Mouse (Mus musculus) brain, embryonic 14.5 days (tissue): ENCODE results near the gene Epb41. TPM values are rescaled to one million over a fixed set of nuclear protein-coding genes. Genes with fewer than 3 reads are reported as not detected.

Source experiments
- DNase-seq: peaks from one replicate; pipeline ENCODE4 v3.0.0-alpha.2; 2011; ENCODE audit warnings: low read depth
- CTCF ChIP-seq: fragments of 200-500 bp; IDR thresholded peaks from 2 replicates; pipeline ENCODE4 v1.5.1; 2012; ENCODE audit warnings: inconsistent platforms, mild to moderate bottlenecking, moderate library complexity, borderline replicate concordance; ENCODE audit not compliant: insufficient read depth, insufficient read length; ENCODE audit errors: extremely low read depth
- POLR2A ChIP-seq: fragments of 200-500 bp; IDR thresholded peaks from 2 replicates; pipeline ENCODE4 v1.6.1; 2012; ENCODE audit warnings: mild to moderate bottlenecking, inconsistent platforms, borderline replicate concordance; ENCODE audit not compliant: poor library complexity, insufficient read depth, insufficient read length, severe bottlenecking; ENCODE audit errors: extremely low read depth
- polyA plus RNA-seq: library from polyadenylated mRNA; depleted of rRNA; stranded (reverse); fragments of >200 nt; gene quantifications from 2 replicates; pipeline ENCODE4 v1.2.3, GENCODE M21; 2012; rRNA removed

The Epb41 gene
- polyA plus RNA-seq, 1 experiment, result 111 TPM

- TF ChIP-seq CTCF (no peak), POLR2A (no peak)
- no peak for DNase-seq
Observed at GRCm38 (mm10) chr4:131883571-131883970, 191.6 kb downstream of the Epb41 start.

- DNase-seq, result no peak
- TF ChIP-seq POLR2A, result no peak
- TF ChIP-seq CTCF, result no peak
Observed at GRCm38 (mm10) chr4:131881306-131881705, 193.8 kb downstream of the Epb41 start.

- no peak for DNase-seq
- TF ChIP-seq POLR2A (no peak), CTCF (no peak)
Observed at GRCm38 (mm10) chr4:131879692-131880091, 195.4 kb downstream of the Epb41 start.

- DNase-seq, result no peak
- TF ChIP-seq CTCF (no peak), POLR2A (no peak)
Observed at GRCm38 (mm10) chr4:131876836-131877235, 198.3 kb downstream of the Epb41 start.

GRCm38 (mm10) chr4:131875242-131875641 lies 199.9 kb downstream of the Epb41 start:
- DNase-seq, result no peak
- TF ChIP-seq POLR2A (no peak), CTCF (no peak)

- no peak for TF ChIP-seq POLR2A
- no peak for TF ChIP-seq CTCF
- DNase-seq, result peak; percentile 31
Observed at GRCm38 (mm10) chr4:131874567-131874966, 200.6 kb downstream of the Epb41 start.

- no peak for DNase-seq
- TF ChIP-seq POLR2A, result no peak
- no peak for TF ChIP-seq CTCF
Observed at GRCm38 (mm10) chr4:131874169-131874536, 201.0 kb downstream of the Epb41 start.

Other genes with a start within 250 kb of the Epb41 start
- 35.7 and 37.2 TPM in 2 replicates for gene Ptpru, start 237.0 kb downstream of the Epb41 start, polyA plus RNA-seq
- gene Mecr, start 231.9 kb downstream of the Epb41 start, polyA plus RNA-seq, result 28.8 and 34.4 TPM in 2 replicates
- gene Srsf4, start 201.7 kb downstream of the Epb41 start, polyA plus RNA-seq, result 93.0 and 117 TPM in 2 replicates
- gene Tmem200b, start 153.6 kb downstream of the Epb41 start, polyA plus RNA-seq, result 1.0 and 1.1 TPM in 2 replicates
- not detected in 2 replicates for gene Gm10300, start 624 bp downstream of the Epb41 start, polyA plus RNA-seq
- 0.28 and 0.41 TPM in 2 replicates for gene Oprd1, start 69.2 kb upstream of the Epb41 start, polyA plus RNA-seq
- gene Ythdf2, start 137.0 kb upstream of the Epb41 start, polyA plus RNA-seq, result 46.6 and 52.2 TPM in 2 replicates
- gene Gmeb1, start 186.3 kb upstream of the Epb41 start, polyA plus RNA-seq, result 36.4 and 43.8 TPM in 2 replicates
- 24.5 and 25.8 TPM in 2 replicates for gene Taf12, start 199.1 kb upstream of the Epb41 start, polyA plus RNA-seq
- gene Rab42, start 228.1 kb upstream of the Epb41 start, polyA plus RNA-seq, result 0.66 and 0.82 TPM in 2 replicates